Mouse (Mus musculus): ENCODE measurements around the gene Arih2. TPM values are rescaled to one million over a fixed set of nuclear protein-coding genes. Genes with fewer than 3 reads are reported as not detected.
A peak's percentile ranks its signal among the peaks of the same experiment; 100 is the strongest.

The Arih2 gene
- polyA plus RNA-seq, 1 experiment from 2014 or later, result 36.6 TPM

MicroRNAs encoded within 50 kb of the gene (microRNA counts, 519-probe panel; counts per million panel counts)
- microRNA mmu-miR-191 (4,039 counts per million, percentile 75 among the panel's probes with 10 or more counts), microRNA mmu-miR-425 (3,710 counts per million, percentile 71 among the panel's probes with 10 or more counts)

Small RNA genes within 50 kb of the gene (microRNA-seq; reads per million reads assigned to microRNA genes)
- gene Gm24083 (not detected), gene Gm26298 (not detected), gene Mir191 (not detected), gene Mir425 (1,753 reads per million, percentile 84 among the genes with 10 or more reads in this experiment)

Other genes starting within 250 kb of the Arih2 start
- gene Ccdc36, start 220.9 kb downstream of the Arih2 start, polyA plus RNA-seq (2015; fragmentation: Nextera tagmentation; extraction: Ambion mirVana), result 0.71 and 0.80 TPM in 2 replicates
- not detected in 2 replicates for gene BC048562, start 212.9 kb downstream of the Arih2 start, polyA plus RNA-seq (2015; fragmentation: Nextera tagmentation; extraction: Ambion mirVana)
- gene Ccdc71, start 188.9 kb downstream of the Arih2 start, polyA plus RNA-seq (2015; fragmentation: Nextera tagmentation; extraction: Ambion mirVana), result 36.3 and 42.7 TPM in 2 replicates
- gene Klhdc8b, start 187.8 kb downstream of the Arih2 start, polyA plus RNA-seq (2015; fragmentation: Nextera tagmentation; extraction: Ambion mirVana), result 90.6 and 106 TPM in 2 replicates
- gene Lamb2, start 169.7 kb downstream of the Arih2 start, polyA plus RNA-seq (2015; fragmentation: Nextera tagmentation; extraction: Ambion mirVana), result 45.3 and 49.0 TPM in 2 replicates
- gene Usp19, start 158.8 kb downstream of the Arih2 start, polyA plus RNA-seq (2015; fragmentation: Nextera tagmentation; extraction: Ambion mirVana), result 51.4 and 55.9 TPM in 2 replicates
- 62.2 and 69.0 TPM in 2 replicates for gene Qars, start 141.7 kb downstream of the Arih2 start, polyA plus RNA-seq (2015; fragmentation: Nextera tagmentation; extraction: Ambion mirVana)
- 81.2 and 81.7 TPM in 2 replicates for gene Qrich1, start 132.6 kb downstream of the Arih2 start, polyA plus RNA-seq (2015; fragmentation: Nextera tagmentation; extraction: Ambion mirVana)
- 99.5 and 107 TPM in 2 replicates for gene Impdh2, start 89.1 kb downstream of the Arih2 start, polyA plus RNA-seq (2015; fragmentation: Nextera tagmentation; extraction: Ambion mirVana)
- gene Ndufaf3, start 82.0 kb downstream of the Arih2 start, polyA plus RNA-seq (2015; fragmentation: Nextera tagmentation; extraction: Ambion mirVana), result 53.5 TPM in 2 replicates
- gene Dalrd3, start 79.5 kb downstream of the Arih2 start, polyA plus RNA-seq (2015; fragmentation: Nextera tagmentation; extraction: Ambion mirVana), result 86.6 and 92.1 TPM in 2 replicates
- 61.7 and 64.1 TPM in 2 replicates for gene Wdr6, start 70.6 kb downstream of the Arih2 start, polyA plus RNA-seq (2015; fragmentation: Nextera tagmentation; extraction: Ambion mirVana)
- gene P4htm, start 51.7 kb downstream of the Arih2 start, polyA plus RNA-seq (2015; fragmentation: Nextera tagmentation; extraction: Ambion mirVana), result 19.5 and 20.0 TPM in 2 replicates
- 67.9 and 73.0 TPM in 2 replicates for gene Slc25a20, start 12.7 kb upstream of the Arih2 start, polyA plus RNA-seq (2015; fragmentation: Nextera tagmentation; extraction: Ambion mirVana)
- gene Prkar2a, start 39.9 kb upstream of the Arih2 start, polyA plus RNA-seq (2015; fragmentation: Nextera tagmentation; extraction: Ambion mirVana), result 25.6 and 26.8 TPM in 2 replicates
- gene Ip6k2, start 134.4 kb upstream of the Arih2 start, polyA plus RNA-seq (2015; fragmentation: Nextera tagmentation; extraction: Ambion mirVana), result 39.8 and 42.9 TPM in 2 replicates
- 9.7 and 10.6 TPM in 2 replicates for gene Nckipsd, start 159.0 kb upstream of the Arih2 start, polyA plus RNA-seq (2015; fragmentation: Nextera tagmentation; extraction: Ambion mirVana)
- gene Celsr3, start 176.9 kb upstream of the Arih2 start, polyA plus RNA-seq (2015; fragmentation: Nextera tagmentation; extraction: Ambion mirVana), result 0.09 and 0.10 TPM in 2 replicates
- gene Slc26a6, start 203.9 kb upstream of the Arih2 start, polyA plus RNA-seq (2015; fragmentation: Nextera tagmentation; extraction: Ambion mirVana), result 5.1 and 5.7 TPM in 2 replicates

All from heart, embryonic 13.5 days (tissue).